Mouse (Mus musculus): ENCODE results near the gene Schip1.

Schip1 gene

DNA sequence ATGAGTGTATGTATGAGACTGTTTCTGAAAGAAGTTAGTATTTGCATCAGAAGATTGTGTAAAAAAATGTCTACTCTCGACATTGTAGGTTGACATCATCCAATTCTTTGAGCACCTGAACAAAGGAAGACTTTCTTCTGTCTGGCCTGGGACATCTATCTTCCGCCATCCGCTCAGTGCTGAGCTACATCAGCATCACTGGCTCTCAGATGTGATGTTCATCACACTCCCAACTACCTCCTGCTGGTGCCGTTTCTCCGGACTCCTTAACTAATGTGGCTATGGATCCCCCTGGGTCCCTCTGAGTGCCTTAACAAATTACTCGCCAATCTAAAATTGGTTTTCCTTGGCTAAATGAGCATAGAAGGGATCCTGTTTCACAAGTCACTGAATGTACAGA, 599.7 kb downstream of the Schip1 start:
- DNase-seq (ENCODE audit: extremely low spot score): no peak

DNA sequence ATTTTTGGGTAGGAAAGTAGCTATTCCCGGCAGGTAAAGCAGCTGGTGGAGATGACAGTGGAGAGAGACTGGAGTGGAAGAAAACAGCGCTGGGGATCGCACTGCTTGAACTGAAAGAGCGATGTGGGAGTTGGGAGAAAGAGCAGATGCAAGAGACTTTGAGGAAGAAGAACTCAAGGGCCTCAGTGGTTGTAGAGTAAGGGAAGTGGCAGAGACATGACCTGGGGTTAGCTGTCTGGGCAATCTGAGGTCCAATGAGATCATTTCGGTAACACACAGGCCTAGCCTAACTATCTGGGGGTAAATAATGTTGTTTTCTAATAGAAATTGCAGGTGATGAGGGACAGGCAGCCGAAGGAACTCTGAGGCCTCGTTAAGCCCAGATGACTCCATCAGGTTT, 601.8 kb downstream of the Schip1 start:
- no peak for DNase-seq (ENCODE audit: extremely low spot score)

DNA sequence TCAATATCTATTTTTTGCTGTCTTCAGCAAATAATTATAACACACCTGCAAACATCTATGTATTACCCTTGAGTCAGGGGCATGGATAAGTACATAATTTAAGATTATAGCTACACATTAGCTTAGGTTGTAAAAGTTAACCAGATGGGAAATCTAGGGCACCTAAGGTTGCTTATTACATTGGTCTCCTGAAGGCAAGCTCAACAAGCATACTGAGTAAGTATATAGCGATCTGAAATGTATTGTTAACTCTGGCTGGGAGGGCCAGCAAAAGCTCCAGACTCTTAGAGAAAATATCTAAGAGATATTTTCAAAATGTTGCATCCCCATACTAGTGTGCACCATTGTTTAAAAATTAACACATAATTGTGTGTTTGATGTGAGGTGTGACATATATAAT, 603.2 kb downstream of the Schip1 start:
- DNase-seq (ENCODE audit: extremely low spot score): no peak

DNA sequence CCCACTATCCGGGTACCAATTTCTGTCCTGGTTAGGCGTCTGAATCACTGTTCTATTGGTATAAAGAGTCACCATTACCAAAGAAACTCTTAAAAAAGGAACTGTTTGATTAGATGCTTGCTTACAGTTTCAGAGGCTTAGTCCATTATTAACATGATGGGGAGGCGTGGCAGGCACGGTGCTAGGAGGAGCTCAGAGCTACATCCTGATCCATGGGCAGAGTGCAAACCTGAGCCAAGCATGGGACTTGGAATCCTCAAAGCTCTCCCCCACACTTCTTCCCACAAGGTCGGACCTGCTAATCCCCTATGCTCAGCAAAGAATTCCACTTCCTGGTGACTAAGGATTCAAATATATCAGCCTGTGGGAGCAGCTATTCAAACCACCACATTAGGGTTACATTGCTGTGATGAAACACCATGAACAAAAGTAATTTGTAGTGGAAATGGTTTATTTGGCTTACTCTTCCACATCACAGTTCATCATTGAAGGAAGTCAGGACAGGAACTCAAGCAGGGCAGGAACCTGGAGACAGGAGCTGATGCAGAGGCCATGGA, 604.9 kb downstream of the Schip1 start:
- DNase-seq (ENCODE audit: extremely low spot score): no peak

DNA sequence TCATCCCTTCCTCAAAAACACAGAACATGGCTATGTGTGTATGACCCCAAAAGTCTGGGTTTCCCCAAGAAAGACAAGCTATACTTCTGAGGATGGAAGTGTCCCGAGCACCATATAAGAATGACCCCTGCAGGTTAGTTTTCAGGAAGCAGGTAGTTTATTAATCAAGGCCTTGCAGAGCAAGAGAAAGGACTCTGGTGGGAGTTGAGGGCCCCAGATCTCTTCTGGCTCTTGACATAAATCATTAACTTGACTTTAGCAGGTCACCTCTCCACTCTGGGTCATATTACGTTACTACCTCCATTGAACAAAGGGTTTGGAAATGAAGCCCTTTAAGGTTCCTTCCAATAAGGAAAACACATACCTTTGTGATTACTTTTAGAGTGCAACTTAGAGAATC, 610.1 kb downstream of the Schip1 start:
- no peak for DNase-seq (ENCODE audit: extremely low spot score)

DNA sequence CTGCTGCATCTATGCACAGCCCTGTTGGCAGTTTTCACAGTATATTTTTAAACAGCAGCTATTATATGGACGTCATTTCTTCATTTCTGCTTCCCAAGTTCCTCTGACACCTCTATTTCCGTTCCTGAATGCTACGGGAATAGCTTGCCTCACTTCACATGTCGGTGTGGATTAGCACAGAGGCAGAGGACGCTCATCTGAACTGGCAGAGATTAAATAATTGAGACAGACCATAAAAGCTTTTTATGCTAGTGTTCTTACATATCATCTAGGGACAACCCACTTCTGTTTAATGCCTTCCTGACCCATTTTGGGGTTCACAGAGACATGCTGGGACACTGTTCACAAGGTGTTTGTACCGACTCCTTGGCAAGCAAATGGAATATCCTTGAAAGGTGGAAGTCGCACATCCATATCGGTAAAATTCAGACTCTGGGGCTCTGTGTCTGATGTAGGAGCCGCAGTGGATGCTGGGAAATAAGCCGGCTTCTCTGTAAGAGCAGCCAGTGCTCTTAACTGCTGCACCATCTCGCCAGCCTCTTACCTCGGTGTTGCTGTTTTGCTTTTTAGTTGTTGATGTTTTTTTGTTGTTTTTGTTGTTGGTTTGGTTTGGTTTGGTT, 610.7 kb downstream of the Schip1 start:
- no peak for DNase-seq (ENCODE audit: extremely low spot score)

All from embryo, embryonic 9.5 days (tissue).